Mouse (Mus musculus): ENCODE measurements around the gene Akr1a1. TPM values are rescaled to one million over a fixed set of nuclear protein-coding genes. Genes with fewer than 3 reads are reported as not detected.

The Akr1a1 gene
- total RNA-seq (2014; rRNA removed; ENCODE audit: low replicate concordance), result 465 and 479 TPM in 2 replicates
- 533 and 534 TPM in 2 replicates for polyA plus RNA-seq (2015; fragmentation: Nextera tagmentation; extraction: Ambion mirVana)

DNA sequence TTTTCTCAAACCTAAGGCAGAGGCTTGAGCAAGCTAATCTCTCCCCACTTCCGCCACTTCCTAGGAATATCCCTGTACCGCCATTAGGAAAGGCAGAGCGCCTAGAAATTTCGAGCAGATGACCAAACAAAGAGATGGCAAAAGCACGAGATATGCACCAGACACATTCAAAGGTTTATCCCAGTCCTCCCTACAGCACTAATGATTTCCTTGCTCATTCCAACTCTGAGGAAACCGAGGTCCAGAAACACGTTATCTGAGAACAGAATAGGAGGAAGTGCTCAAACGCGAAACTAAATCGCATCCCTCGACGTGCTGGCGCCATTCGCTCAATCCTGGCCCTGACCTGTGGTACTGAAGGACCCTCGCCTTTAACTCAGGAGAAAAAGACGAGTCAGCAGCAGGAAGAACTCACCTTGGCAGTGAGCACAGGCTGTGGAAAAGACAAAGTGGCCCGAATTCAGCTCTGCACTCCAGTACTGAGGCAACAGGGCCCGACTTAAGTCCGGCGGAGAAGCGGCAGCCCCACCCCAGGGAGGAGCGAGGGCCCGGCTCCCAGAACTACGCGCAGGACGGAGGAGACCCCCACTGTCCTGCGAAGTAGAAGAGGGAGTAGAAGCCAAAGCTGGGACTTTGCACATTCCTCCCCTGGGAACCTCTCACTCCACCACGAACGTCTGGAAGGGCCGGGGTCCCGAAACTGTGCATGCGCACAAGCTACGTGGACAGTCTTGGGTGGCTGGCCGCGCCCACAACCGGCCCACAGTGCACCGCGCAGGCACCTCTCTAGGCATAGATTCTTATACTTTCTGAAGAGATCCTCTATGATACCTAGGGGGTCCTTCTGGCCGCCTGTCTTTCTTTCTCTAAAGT lies at the start of gene Akr1a1:
Akr1a1 (minus strand) TSS at position 757 of the 873 bp plus-strand sequence.
- H3K4me2 ChIP-seq (ENCODE audit: low read depth, low read length), result peak within 1 kb of the TSS; percentile 81
- H3K4me3 ChIP-seq (ENCODE audit: low read depth, low read length), result peak within 1 kb of the TSS; percentile 68
- no peaks in the 10 kb centered on the region for H3K9me3 ChIP-seq (replicated peaks; ENCODE audit: control insufficient read depth, low read length)
- DNase-seq (ENCODE audit: low spot score), result peak; percentile 92
- TF ChIP-seq EP300 (IDR thresholded peaks at IDR 0.05; ENCODE audit: low read depth) (no peak), CTCF (IDR thresholded peaks at IDR 0.05; ENCODE audit: low read depth) (0 out of 2 replicates have a peak, but pooled peaks have one; percentile 13)
- peaks cover 10% of the 10 kb centered on the region for H3K4me1 ChIP-seq (ENCODE audit: control insufficient read depth, insufficient read depth)
- peak; percentile 98 for ATAC-seq (ENCODE audit: insufficient read depth, low read depth)
- under 1% methylated on average over 39 of the region's 39 CpGs for WGBS
- H3K36me3 ChIP-seq (replicated peaks; ENCODE audit: control insufficient read depth, insufficient read depth, low read length), result peaks cover 7% of the 10 kb centered on the region
- peak within 1 kb of the TSS; percentile 80 for H3K9ac ChIP-seq (replicated peaks; ENCODE audit: low read depth, low read length)
- H3K27me3 ChIP-seq (ENCODE audit: control insufficient read depth, insufficient read depth, low read length), result no peaks in the 10 kb centered on the region
- peak within 1 kb of the TSS; percentile 90 for H3K27ac ChIP-seq (ENCODE audit: low read depth)

- Histone ChIP-seq H3K36me3 (replicated peaks; ENCODE audit: control insufficient read depth, insufficient read depth, low read length) (peaks cover 50% of the 10 kb centered on the region), H3K4me2 (ENCODE audit: low read depth, low read length) (no peak overlapping the region), H3K9ac (replicated peaks; ENCODE audit: low read depth, low read length) (no peak overlapping the region), H3K27me3 (ENCODE audit: control insufficient read depth, insufficient read depth, low read length) (no peaks in the 10 kb centered on the region), H3K27ac (ENCODE audit: low read depth) (no peak overlapping the region), H3K4me3 (ENCODE audit: low read depth, low read length) (no peak overlapping the region), H3K4me1 (ENCODE audit: control insufficient read depth, insufficient read depth) (no peaks in the 10 kb centered on the region; the same call in 1 of the 2 replicates), H3K9me3 (replicated peaks; ENCODE audit: control insufficient read depth, low read length) (no peaks in the 10 kb centered on the region)
- TF ChIP-seq CTCF (IDR thresholded peaks at IDR 0.05; ENCODE audit: low read depth) (no peak), EP300 (IDR thresholded peaks at IDR 0.05; ENCODE audit: low read depth) (no peak)
- DNase-seq (ENCODE audit: low spot score), result no peak
- WGBS, result 89% methylated on average over 1 of the region's 1 CpGs
- ATAC-seq (ENCODE audit: insufficient read depth, low read depth), result no peak
Measured at GRCm38 (mm10) chr4:116700964-116701363, 49.5 kb upstream of the Akr1a1 start.

- peaks cover 71% of the 10 kb centered on the region for H3K36me3 ChIP-seq (replicated peaks; ENCODE audit: control insufficient read depth, insufficient read depth, low read length)
- no peak for DNase-seq (ENCODE audit: low spot score)
- H3K4me3 ChIP-seq (ENCODE audit: low read depth, low read length), result no peak overlapping the region
- no peak overlapping the region for H3K9ac ChIP-seq (replicated peaks; ENCODE audit: low read depth, low read length)
- H3K4me1 ChIP-seq (ENCODE audit: control insufficient read depth, insufficient read depth), result no peaks in the 10 kb centered on the region; the same call in 1 of the 2 replicates
- no peaks in the 10 kb centered on the region for H3K27me3 ChIP-seq (ENCODE audit: control insufficient read depth, insufficient read depth, low read length)
- no peak overlapping the region for H3K4me2 ChIP-seq (ENCODE audit: low read depth, low read length)
- ATAC-seq (ENCODE audit: insufficient read depth, low read depth), result no peak
- H3K27ac ChIP-seq (ENCODE audit: low read depth), result no peak overlapping the region
- WGBS, result 23% methylated on average over 2 of the region's 2 CpGs
- H3K9me3 ChIP-seq (replicated peaks; ENCODE audit: control insufficient read depth, low read length), result no peaks in the 10 kb centered on the region
- TF ChIP-seq EP300 (IDR thresholded peaks at IDR 0.05; ENCODE audit: low read depth) (no peak), CTCF (IDR thresholded peaks at IDR 0.05; ENCODE audit: low read depth) (no peak)
Measured at GRCm38 (mm10) chr4:116698693-116699342, 47.3 kb upstream of the Akr1a1 start.

DNA sequence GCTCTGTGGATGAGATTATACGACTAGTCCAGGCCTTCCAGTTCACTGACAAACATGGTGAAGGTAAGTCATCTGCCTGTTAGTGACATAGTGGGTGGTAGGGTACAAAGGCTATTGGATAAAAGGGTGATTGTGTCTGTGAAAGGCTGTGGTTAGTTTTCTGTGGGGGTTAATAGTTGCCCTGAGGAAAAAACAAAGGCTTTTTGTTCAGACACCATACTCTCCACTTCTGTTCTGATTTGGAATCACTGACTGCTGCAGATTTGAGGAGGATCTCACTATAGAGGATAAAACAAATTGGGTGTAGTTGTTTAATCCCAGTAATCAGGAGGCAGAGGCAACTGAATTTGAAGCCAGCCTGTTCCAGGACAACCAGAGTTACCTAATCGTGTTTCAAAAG lies 42.3 kb upstream of the Akr1a1 start:
- ATAC-seq (ENCODE audit: insufficient read depth, low read depth) (no peak), DNase-seq (ENCODE audit: low spot score) (no peak)
- H3K4me2 ChIP-seq (ENCODE audit: low read depth, low read length), result no peak overlapping the region
- no peak for TF ChIP-seq EP300 (IDR thresholded peaks at IDR 0.05; ENCODE audit: low read depth)
- no peak for TF ChIP-seq CTCF (IDR thresholded peaks at IDR 0.05; ENCODE audit: low read depth)
- H3K9me3 ChIP-seq (replicated peaks; ENCODE audit: control insufficient read depth, low read length), result no peaks in the 10 kb centered on the region
- H3K4me1 ChIP-seq (ENCODE audit: control insufficient read depth, insufficient read depth), result peaks cover 4% of the 10 kb centered on the region; the same call in 1 of the 2 replicates
- peaks cover 81% of the 10 kb centered on the region for H3K36me3 ChIP-seq (replicated peaks; ENCODE audit: control insufficient read depth, insufficient read depth, low read length)
- no peak overlapping the region for H3K27ac ChIP-seq (ENCODE audit: low read depth)
- H3K9ac ChIP-seq (replicated peaks; ENCODE audit: low read depth, low read length), result no peak overlapping the region
- H3K27me3 ChIP-seq (ENCODE audit: control insufficient read depth, insufficient read depth, low read length), result no peaks in the 10 kb centered on the region
- 81% methylated on average over 2 of the region's 2 CpGs for WGBS
- H3K4me3 ChIP-seq (ENCODE audit: low read depth, low read length), result no peak overlapping the region

DNA sequence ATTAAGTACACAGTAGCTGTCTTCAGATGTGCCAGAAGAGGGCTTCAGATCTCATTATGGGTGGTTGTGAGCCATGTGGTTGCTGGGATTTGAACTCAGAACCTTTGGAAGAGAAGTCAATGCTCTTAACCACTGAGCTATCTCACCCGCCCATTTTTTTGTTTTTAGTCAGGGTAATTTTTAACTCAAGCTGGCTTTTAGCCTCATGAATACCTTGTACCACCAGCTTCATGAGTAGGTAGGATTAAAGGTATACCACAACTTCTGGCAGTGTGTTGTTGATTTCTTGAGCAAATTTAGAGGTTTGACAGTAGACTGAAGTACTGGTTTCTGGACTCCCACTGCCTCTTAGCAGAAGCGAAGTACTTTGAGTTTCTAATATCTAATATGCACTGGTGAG lies 40.7 kb upstream of the Akr1a1 start:
- no peak overlapping the region for H3K9ac ChIP-seq (replicated peaks; ENCODE audit: low read depth, low read length)
- H3K27ac ChIP-seq (ENCODE audit: low read depth), result no peak overlapping the region
- peaks cover 6% of the 10 kb centered on the region; the same call in 1 of the 2 replicates for H3K4me1 ChIP-seq (ENCODE audit: control insufficient read depth, insufficient read depth)
- no peak for ATAC-seq (ENCODE audit: insufficient read depth, low read depth)
- no peaks in the 10 kb centered on the region for H3K27me3 ChIP-seq (ENCODE audit: control insufficient read depth, insufficient read depth, low read length)
- no peak overlapping the region for H3K4me3 ChIP-seq (ENCODE audit: low read depth, low read length)
- no peak for DNase-seq (ENCODE audit: low spot score)
- no peak for TF ChIP-seq CTCF (IDR thresholded peaks at IDR 0.05; ENCODE audit: low read depth)
- TF ChIP-seq EP300 (IDR thresholded peaks at IDR 0.05; ENCODE audit: low read depth), result no peak
- no peaks in the 10 kb centered on the region for H3K9me3 ChIP-seq (replicated peaks; ENCODE audit: control insufficient read depth, low read length)
- H3K4me2 ChIP-seq (ENCODE audit: low read depth, low read length), result no peak overlapping the region
- peaks cover 83% of the 10 kb centered on the region for H3K36me3 ChIP-seq (replicated peaks; ENCODE audit: control insufficient read depth, insufficient read depth, low read length)
- WGBS, result 82% methylated on average over 2 of the region's 2 CpGs

Data from heart, postnatal 0 days (tissue).